16 mouse cellular contexts compared by ENCODE assay signal in genomic region chr12:40694082-40694721, GRCm38 (mm10).
DNase-seq lines count a peak whose midpoint lies in the region; ATAC-seq and TF ChIP-seq lines count a peak whose summit lies in the region.
"Had no signal": no experiment of that assay in that cellular context is flagged by ENCODE, and none has a peak within 500 bp of the region (broad histone marks: within the 10 kb centered on the region; RNA-seq: fewer than 3 reads in every experiment).

No protein-coding gene starts in this region.

- no peaks in the 10 kb centered on the region for H3K4me1 ChIP-seq in forebrain, embryonic 14.5 days (ENCODE audit: control insufficient read depth, insufficient read depth, low read length)
- 0 out of 2 replicates have a peak, but pooled peaks cover 4% of the 10 kb centered on the region for H3K4me1 ChIP-seq in forebrain, embryonic 13.5 days
- 0 out of 2 replicates have a peak, but pooled peaks cover 3% of the 10 kb centered on the region for H3K4me1 ChIP-seq in kidney, embryonic 16.5 days (ENCODE audit: insufficient read depth, low read length)
- H3K4me1 ChIP-seq in kidney, adult 2 months (ENCODE audit: control insufficient read depth, insufficient read depth, low read length), result no peaks in the 10 kb centered on the region
- no peaks in the 10 kb centered on the region; the same call in 1 of the 2 replicates for H3K4me1 ChIP-seq in neural tube, embryonic 15.5 days
- H3K4me1 ChIP-seq: liver, embryonic 13.5 days; midbrain, embryonic 12.5 days had no signal

- no peak for TF ChIP-seq CTCF in kidney, adult 2 months (conservative IDR thresholded peaks at IDR 0.05; ENCODE audit: insufficient read depth, insufficient read length, low read depth, low read length)

- peak; percentile 33 for DNase-seq in forebrain, embryonic 14.5 days (ENCODE audit: low spot score)
- no peak for DNase-seq in kidney, adult 2 months
- DNase-seq in neural tube, embryonic 10.5 days (ENCODE audit: extremely low spot score, low spot score), result no peak
- no peak for DNase-seq in cerebellum, adult 9-11 months
- no peak for DNase-seq in embryo, embryonic 9.5 days (ENCODE audit: extremely low spot score)
- DNase-seq: adrenal gland, adult 8-10 months; liver, embryonic 13.5 days; thymus, adult 2 months had no signal

- H3K27me3 ChIP-seq in forebrain, embryonic 14.5 days (replicated peaks; ENCODE audit: control insufficient read depth, insufficient read depth, low read length), result no peaks in the 10 kb centered on the region
- H3K27me3 ChIP-seq in forebrain, embryonic 13.5 days, result no peaks in the 10 kb centered on the region
- no peaks in the 10 kb centered on the region for H3K27me3 ChIP-seq in kidney, embryonic 16.5 days (ENCODE audit: insufficient read depth, low read length)
- H3K27me3 ChIP-seq in kidney, adult 2 months (replicated peaks; ENCODE audit: control insufficient read depth, insufficient read depth, low read length), result no peaks in the 10 kb centered on the region
- H3K27me3 ChIP-seq in neural tube, embryonic 15.5 days (replicated peaks), result no peaks in the 10 kb centered on the region
- H3K27me3 ChIP-seq: heart, embryonic 12.5 days; liver, embryonic 13.5 days; midbrain, embryonic 12.5 days had no signal

- no peak for TF ChIP-seq POLR2A in kidney, adult 2 months (IDR thresholded peaks at IDR 0.05; ENCODE audit: low read depth, low read length)

- no peak for ATAC-seq in forebrain, embryonic 14.5 days
- ATAC-seq in forebrain, embryonic 13.5 days, result no peak
- no peak for ATAC-seq in kidney, embryonic 16.5 days (ENCODE audit: low FRiP score, low TSS enrichment)
- no peak; the same call in 1 of the 2 replicates for ATAC-seq in neural tube, embryonic 15.5 days (ENCODE audit: low FRiP score)
- ATAC-seq: hindbrain, embryonic 16.5 days had no signal

- H3K9me3 ChIP-seq in forebrain, embryonic 14.5 days (replicated peaks; ENCODE audit: control insufficient read depth, low read length), result no peaks in the 10 kb centered on the region
- H3K9me3 ChIP-seq in forebrain, embryonic 13.5 days (replicated peaks), result no peaks in the 10 kb centered on the region
- H3K9me3 ChIP-seq in kidney, embryonic 16.5 days (ENCODE audit: low read length), result no peaks in the 10 kb centered on the region
- no peaks in the 10 kb centered on the region for H3K9me3 ChIP-seq in neural tube, embryonic 15.5 days (replicated peaks)
- H3K9me3 ChIP-seq: forebrain, embryonic 10.5 days; heart, embryonic 12.5 days; liver, embryonic 13.5 days; midbrain, embryonic 12.5 days had no signal

- no peak overlapping the region for H3K4me3 ChIP-seq in forebrain, embryonic 14.5 days (ENCODE audit: low read depth, low read length)
- H3K4me3 ChIP-seq in forebrain, embryonic 13.5 days, result no peak overlapping the region
- H3K4me3 ChIP-seq in kidney, embryonic 16.5 days (ENCODE audit: low read length), result no peak overlapping the region
- no peak overlapping the region for H3K4me3 ChIP-seq in kidney, adult 2 months (ENCODE audit: insufficient read depth, low read depth, low read length)
- no peak overlapping the region for H3K4me3 ChIP-seq in neural tube, embryonic 15.5 days (replicated peaks)
- H3K4me3 ChIP-seq: forebrain, embryonic 10.5 days; heart, embryonic 12.5 days; layer of hippocampus, adult 2 months; liver, embryonic 13.5 days; midbrain, embryonic 12.5 days had no signal

- WGBS in forebrain, embryonic 14.5 days, result 67% methylated on average over 2 of the region's 2 CpGs
- 67% methylated on average over 2 of the region's 2 CpGs for WGBS in forebrain, embryonic 13.5 days
- WGBS in kidney, embryonic 16.5 days, result 40% methylated on average over 2 of the region's 2 CpGs
- WGBS in kidney, adult 2 months, result 61% methylated on average over 2 of the region's 2 CpGs
- WGBS in neural tube, embryonic 15.5 days, result 55% methylated on average over 2 of the region's 2 CpGs

- H3K9ac ChIP-seq in forebrain, embryonic 14.5 days (ENCODE audit: low read length), result no peak overlapping the region
- H3K9ac ChIP-seq in forebrain, embryonic 13.5 days, result no peak overlapping the region
- no peak overlapping the region for H3K9ac ChIP-seq in kidney, embryonic 16.5 days (replicated peaks; ENCODE audit: low read length)
- no peak overlapping the region for H3K9ac ChIP-seq in neural tube, embryonic 15.5 days (replicated peaks)
- H3K9ac ChIP-seq: heart, embryonic 12.5 days; liver, embryonic 13.5 days; midbrain, embryonic 12.5 days had no signal

- no peak overlapping the region for H3K4me2 ChIP-seq in forebrain, embryonic 14.5 days (ENCODE audit: low read length)
- H3K4me2 ChIP-seq in forebrain, embryonic 13.5 days, result no peak overlapping the region
- no peak overlapping the region for H3K4me2 ChIP-seq in kidney, embryonic 16.5 days (replicated peaks; ENCODE audit: low read depth, low read length)
- H3K4me2 ChIP-seq in neural tube, embryonic 15.5 days, result no peak overlapping the region
- H3K4me2 ChIP-seq: heart, embryonic 12.5 days; liver, embryonic 13.5 days; midbrain, embryonic 12.5 days had no signal

- H3K36me3 ChIP-seq in forebrain, embryonic 14.5 days (ENCODE audit: control insufficient read depth, insufficient read depth, low read length), result no peaks in the 10 kb centered on the region
- H3K36me3 ChIP-seq in forebrain, embryonic 13.5 days (ENCODE audit: poor library complexity, severe bottlenecking), result no peaks in the 10 kb centered on the region
- H3K36me3 ChIP-seq in kidney, embryonic 16.5 days (ENCODE audit: insufficient read depth, low read length), result no peaks in the 10 kb centered on the region
- H3K36me3 ChIP-seq in kidney, adult 2 months (ENCODE audit: control insufficient read depth, insufficient read depth, low read length), result no peaks in the 10 kb centered on the region
- peaks cover 7% of the 10 kb centered on the region; the same call in 1 of the 2 replicates for H3K36me3 ChIP-seq in neural tube, embryonic 15.5 days
- H3K36me3 ChIP-seq: forebrain, embryonic 10.5 days; heart, embryonic 12.5 days; liver, embryonic 13.5 days had no signal

- H3K27ac ChIP-seq in forebrain, embryonic 14.5 days (ENCODE audit: low read depth, low read length), result no peak overlapping the region
- H3K27ac ChIP-seq in forebrain, embryonic 13.5 days, result no peak overlapping the region
- H3K27ac ChIP-seq in kidney, embryonic 16.5 days (ENCODE audit: low read length), result peak overlapping the region; percentile 36; the same call in 1 of the 2 replicates
- H3K27ac ChIP-seq in kidney, adult 2 months (ENCODE audit: insufficient read depth, low read depth, low read length), result no peak overlapping the region
- H3K27ac ChIP-seq in neural tube, embryonic 15.5 days (replicated peaks), result 0 out of 2 replicates have a peak overlapping the region, but pooled peaks have one; percentile 33
- H3K27ac ChIP-seq: forebrain, embryonic 10.5 days; layer of hippocampus, adult 2 months; liver, embryonic 13.5 days; midbrain, embryonic 12.5 days had no signal

Comparison
In these comparisons a context has a peak if more than half of its experiments do, and no peak if none do; other contexts are left out.
1. H3K27ac ChIP-seq: peak in kidney, embryonic 16.5 days (single experiment) and neural tube, embryonic 15.5 days (single experiment); none in forebrain, embryonic 14.5 days (single experiment), forebrain, embryonic 13.5 days (single experiment) and kidney, adult 2 months (single experiment).